Mouse (Mus musculus) left cerebral cortex, adult 2 months (tissue): ENCODE results near the gene Vmn1r201. TPM values are rescaled to one million over a fixed set of nuclear protein-coding genes. Genes with fewer than 3 reads are reported as not detected.

Source experiments
- DNase-seq, 2 experiments: peaks; one replicate each; pipeline ENCODE4 v3.0.0; 2021 to 2022; ENCODE audit warnings: low spot score in 2 of 2, mixed read lengths in 1 of 2; ENCODE audit errors: extremely low spot score in 1 of 2
- H3K27ac ChIP-seq: fragments of 200-600 bp; 2 replicates; pipeline ENCODE4 v1.8.1; 2022
- H3K4me3 ChIP-seq: fragments of 200-600 bp; 2 replicates; pipeline ENCODE4 v1.8.1; 2022
- CTCF ChIP-seq: fragments of 200-600 bp; IDR thresholded peaks from 2 replicates; pipeline ENCODE4 v1.8.1; 2022; ENCODE audit warnings: antibody characterized with exemption, mild to moderate bottlenecking, moderate library complexity
- intact Hi-C: fragments of 180-260 bp; cut with DNase I; formaldehyde crosslinking; loops from one replicate; pipeline ENCODE4 v1.15.1; 2025
- long read RNA-seq, 2 experiments: library from polyadenylated mRNA; stranded (forward); transcript quantifications; one replicate each; pipeline ENCODE4 v2.0.0; 2021; ENCODE audit warnings: borderline mapping rate in 2 of 2
- total RNA-seq, 2 experiments: library from RNA; stranded (reverse); gene quantifications; 2 replicates each; pipeline ENCODE4 v1.2.3; 2021

The Vmn1r201 gene
- total RNA-seq: not detected
- long read RNA-seq, experiment 1: 0 reads
- long read RNA-seq, experiment 2: 0 reads

DNA sequence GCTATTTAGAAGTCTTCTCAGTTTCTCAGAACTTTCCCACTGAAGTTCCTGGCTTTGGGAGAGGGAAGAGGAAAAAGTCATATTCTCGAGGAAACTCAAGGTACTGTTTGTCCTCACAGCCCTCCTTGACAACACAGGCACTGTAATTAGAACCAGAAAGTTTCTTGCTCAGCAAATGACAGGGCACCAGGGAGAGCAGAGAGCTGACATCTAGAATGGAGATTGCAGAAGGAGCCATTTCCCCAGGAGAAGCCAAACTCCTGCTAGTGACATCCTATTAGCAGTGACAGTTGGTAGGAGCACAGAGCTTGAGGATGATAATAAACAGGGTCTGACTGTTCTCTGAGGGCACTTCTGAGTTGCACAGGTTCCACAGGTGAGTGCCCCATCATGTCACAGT lies at the start of gene Vmn1r201:
Vmn1r201 (plus strand) TSS at position 301 of the 400 bp plus-strand sequence.
- TF ChIP-seq CTCF: no peak
- intact Hi-C loops: no loop called here
- DNase-seq: no peak

DNA sequence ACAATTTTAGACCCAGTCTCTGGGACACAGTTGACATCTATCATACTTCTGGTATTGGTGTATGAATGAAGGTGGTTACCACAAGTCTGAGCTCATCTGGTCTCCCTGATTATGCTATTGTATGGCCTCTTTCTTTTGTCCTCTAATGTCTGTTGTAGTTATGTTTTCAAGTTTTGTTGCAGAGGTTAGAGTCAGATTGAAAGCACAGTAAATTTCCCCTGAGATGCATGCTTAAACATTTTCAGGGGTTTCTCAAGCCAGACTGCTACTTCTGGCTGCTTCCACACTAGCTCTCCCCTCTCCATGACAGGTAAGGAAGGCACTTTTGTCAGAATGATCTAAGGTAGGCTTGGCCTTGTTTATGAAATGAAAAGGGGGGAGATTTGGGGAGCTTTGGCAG lies 16.6 kb upstream of the Vmn1r201 start:
- no peak for DNase-seq
- H3K27ac ChIP-seq: no peak overlapping the region
- no peak overlapping the region for H3K4me3 ChIP-seq
- no peak for TF ChIP-seq CTCF
- intact Hi-C loops: no loop called here

More for the DNA sequence above, at the start of gene Vmn1r201:
- H3K4me3 ChIP-seq: no peak within 1 kb of the TSS
- no peak within 1 kb of the TSS for H3K27ac ChIP-seq

DNA sequence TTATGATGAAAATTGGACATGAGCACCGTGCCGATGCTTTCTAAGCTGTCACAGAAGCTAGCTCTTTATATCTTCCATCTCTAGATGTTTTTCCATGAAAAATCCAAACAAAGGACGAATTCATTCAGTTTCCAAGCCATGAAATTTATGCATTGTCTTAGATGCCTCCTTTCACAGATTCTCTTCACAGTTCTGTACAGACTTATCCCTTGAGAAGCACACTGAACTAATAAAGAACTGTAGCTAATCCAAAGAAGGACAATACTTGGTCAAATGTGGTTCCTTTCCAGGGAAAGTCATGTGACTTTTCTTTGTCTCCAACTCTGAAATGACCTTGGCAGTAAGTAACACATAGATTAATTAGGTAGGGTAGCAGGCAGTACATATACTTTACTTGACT lies 30.7 kb downstream of the Vmn1r201 start:
- no peak for TF ChIP-seq CTCF
- no peak for DNase-seq
- intact Hi-C loops: no loop called here
- Histone ChIP-seq H3K4me3 (no peak overlapping the region), H3K27ac (no peak overlapping the region)

DNA sequence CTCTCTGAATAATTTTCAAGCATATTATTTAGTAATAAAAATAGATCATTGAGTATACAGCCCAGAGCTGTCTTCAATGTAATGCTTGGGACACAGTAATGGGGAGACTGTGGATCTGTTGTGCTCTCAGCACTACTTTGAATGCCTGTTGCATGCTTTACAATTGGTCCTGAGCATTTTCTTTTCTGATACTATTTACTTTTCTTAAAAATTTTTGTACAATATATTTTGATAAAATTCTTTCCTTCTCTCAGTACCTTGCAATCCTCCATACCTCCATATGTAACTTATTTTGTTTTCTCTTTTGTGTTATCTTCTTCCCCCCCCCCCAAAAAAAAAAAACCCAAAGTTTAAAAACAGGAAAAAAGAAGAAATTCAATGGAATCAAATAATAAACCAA lies 33.6 kb downstream of the Vmn1r201 start, which contains the start of gene Vmn1r202:
Vmn1r202 (minus strand) TSS at position 101 of the 400 bp plus-strand sequence.
- H3K4me3 ChIP-seq: no peak within 1 kb of the TSS
- intact Hi-C loops: no loop called here
- DNase-seq: no peak
- TF ChIP-seq CTCF: no peak
- H3K27ac ChIP-seq: no peak within 1 kb of the TSS

DNA sequence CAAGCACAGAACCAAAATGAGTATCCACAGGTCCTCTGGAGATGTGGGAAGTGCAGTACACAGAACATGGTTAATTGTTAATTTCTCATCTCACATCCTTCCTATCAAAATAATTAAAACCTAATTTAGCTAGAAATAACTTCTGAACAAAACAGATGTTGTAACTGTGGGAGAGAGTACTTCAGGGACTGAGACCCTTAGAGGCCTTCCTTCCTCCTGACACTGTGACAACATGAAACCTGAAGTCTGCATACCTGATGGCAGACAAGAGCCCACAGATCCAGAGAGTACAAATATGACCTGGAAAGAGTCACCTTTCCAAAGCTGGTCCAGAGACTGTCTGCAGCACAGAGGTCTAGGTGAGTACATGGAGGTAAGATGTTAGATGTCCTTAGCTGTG lies 46.1 kb downstream of the Vmn1r201 start, which contains the start of gene Vmn1r203:
Vmn1r203 (plus strand) TSS at position 301 of the 400 bp plus-strand sequence.
- no peak within 1 kb of the TSS for H3K4me3 ChIP-seq
- TF ChIP-seq CTCF: no peak
- no peak within 1 kb of the TSS for H3K27ac ChIP-seq
- intact Hi-C loops: no loop called here
- no peak for DNase-seq

Other genes with a start within 250 kb of the Vmn1r201 start
- gene Vmn1r193, start 248.8 kb upstream of the Vmn1r201 start, total RNA-seq: not detected
- not detected for gene Vmn1r194, start 227.7 kb upstream of the Vmn1r201 start, total RNA-seq
- not detected for gene Vmn1r195, start 201.4 kb upstream of the Vmn1r201 start, total RNA-seq
- not detected for gene Vmn1r196, start 182.0 kb upstream of the Vmn1r201 start, total RNA-seq
- gene Vmn1r197, start 147.3 kb upstream of the Vmn1r201 start, total RNA-seq: not detected
- not detected for gene Vmn1r198, start 121.6 kb upstream of the Vmn1r201 start, total RNA-seq
- gene Vmn1r199, start 92.1 kb upstream of the Vmn1r201 start, total RNA-seq: not detected
- gene Vmn1r200, start 81.5 kb upstream of the Vmn1r201 start, total RNA-seq: not detected
- gene Vmn1r202, start 33.5 kb downstream of the Vmn1r201 start, total RNA-seq: under 1 TPM in 1 of 2 experiments, not detected in 1; 0.11 TPM
- gene Vmn1r203, start 46.2 kb downstream of the Vmn1r201 start, total RNA-seq: not detected
- not detected for gene Vmn1r204, start 81.3 kb downstream of the Vmn1r201 start, total RNA-seq
- gene Vmn1r205, start 121.1 kb downstream of the Vmn1r201 start, total RNA-seq: not detected
- gene Vmn1r206, start 152.3 kb downstream of the Vmn1r201 start, total RNA-seq: under 1 TPM; 0.09 to 0.14 TPM